Mouse (Mus musculus): ENCODE data around the gene Asic4.

- TF ChIP-seq CTCF (IDR thresholded peaks at IDR 0.05; ENCODE audit: control insufficient read depth, insufficient read depth, insufficient replicate concordance, low read depth, low read length) (no peak), POLR2A (IDR thresholded peaks at IDR 0.05; ENCODE audit: control insufficient read depth, low read depth, low read length) (no peak)
Measured at GRCm38 (mm10) chr1:75458789-75459684, 8.8 kb downstream of the Asic4 start.
